Mouse (Mus musculus) liver, postnatal 0 days (tissue): ENCODE data around the gene Zc3h7b. TPM values are rescaled to one million over a fixed set of nuclear protein-coding genes. Genes with fewer than 3 reads are reported as not detected.
A peak's percentile ranks its signal among the peaks of the same experiment; 100 is the strongest.

Source experiments
- ATAC-seq: fragments of 200-750 bp; cut with Nextera tagmentation; 2 replicates; pipeline ENCODE4 v1.8.0; 2017; ENCODE audit warnings: mild to moderate bottlenecking, moderate library complexity
- DNase-seq: peaks from one replicate; pipeline ENCODE4 v3.0.0-alpha.2; 2016
- H3K27ac ChIP-seq: fragments of 300-500 bp; sonication (generic); 2 replicates; pipeline ENCODE4 v1.5.1; 2014; ENCODE audit warnings: antibody characterized with exemption, moderate library complexity, mild to moderate bottlenecking, low read depth
- H3K27me3 ChIP-seq: fragments of 300-500 bp; sonication (generic); 2 replicates; pipeline ENCODE4 v1.6.1; 2014; ENCODE audit warnings: low read length, control low read depth, mixed read lengths; ENCODE audit not compliant: insufficient read depth
- H3K36me3 ChIP-seq: fragments of 300-500 bp; sonication (generic); replicated peaks from 2 replicates; pipeline ENCODE4 v1.6.1; 2014; ENCODE audit warnings: mild to moderate bottlenecking, control low read depth, low read length, moderate library complexity, mixed read lengths; ENCODE audit not compliant: insufficient read depth
- H3K4me1 ChIP-seq: fragments of 300-500 bp; sonication (generic); 2 replicates; pipeline ENCODE4 v1.6.1; 2014; ENCODE audit warnings: antibody characterized with exemption, mild to moderate bottlenecking, control low read depth; ENCODE audit not compliant: insufficient read depth
- H3K4me2 ChIP-seq: fragments of 300-500 bp; sonication (generic); 2 replicates; pipeline ENCODE4 v1.6.1; 2014; ENCODE audit warnings: low read depth, mild to moderate bottlenecking, low read length, moderate library complexity, mixed read lengths
- H3K4me3 ChIP-seq: fragments of 300-500 bp; sonication (generic); 2 replicates; pipeline ENCODE4 v1.5.1; 2014; ENCODE audit warnings: low read depth, low read length
- H3K9ac ChIP-seq: fragments of 300-500 bp; sonication (generic); replicated peaks from 2 replicates; pipeline ENCODE4 v1.6.1; 2014; ENCODE audit warnings: mild to moderate bottlenecking, moderate library complexity
- H3K9me3 ChIP-seq: fragments of 300-500 bp; sonication (generic); 2 replicates; pipeline ENCODE4 v1.6.1; 2016; ENCODE audit warnings: mild to moderate bottlenecking, control low read depth, low read length, mixed read lengths
- CTCF ChIP-seq: sonication (generic); IDR thresholded peaks from 2 replicates; pipeline ENCODE4 v1.5.1; 2016; ENCODE audit warnings: antibody characterized with exemption, low read depth
- EP300 ChIP-seq: IDR thresholded peaks from 2 replicates; pipeline ENCODE4 v1.6.1; 2016; ENCODE audit warnings: antibody characterized with exemption, low read depth, mild to moderate bottlenecking
- WGBS: fragments of 180-500 bp; shearing (Covaris S2); extraction: QIAGEN DNeasy Blood & Tissue Kit; methylation state at CpG from one replicate; pipeline ENCODE4 v1.1.7; 2014; ENCODE audit not compliant: insufficient replicate concordance; 5-methylcytosine and 5-hydroxymethylcytosine counted together
- polyA plus RNA-seq: library from polyadenylated mRNA; unstranded; fragments of >200 nt; fragmentation: Nextera tagmentation; extraction: Ambion mirVana; gene quantifications from 2 replicates; pipeline ENCODE4 v1.2.1, GENCODE M21; 2015

The Zc3h7b gene
- polyA plus RNA-seq, 1 experiment from 2014 or later = 4.2 TPM

DNA sequence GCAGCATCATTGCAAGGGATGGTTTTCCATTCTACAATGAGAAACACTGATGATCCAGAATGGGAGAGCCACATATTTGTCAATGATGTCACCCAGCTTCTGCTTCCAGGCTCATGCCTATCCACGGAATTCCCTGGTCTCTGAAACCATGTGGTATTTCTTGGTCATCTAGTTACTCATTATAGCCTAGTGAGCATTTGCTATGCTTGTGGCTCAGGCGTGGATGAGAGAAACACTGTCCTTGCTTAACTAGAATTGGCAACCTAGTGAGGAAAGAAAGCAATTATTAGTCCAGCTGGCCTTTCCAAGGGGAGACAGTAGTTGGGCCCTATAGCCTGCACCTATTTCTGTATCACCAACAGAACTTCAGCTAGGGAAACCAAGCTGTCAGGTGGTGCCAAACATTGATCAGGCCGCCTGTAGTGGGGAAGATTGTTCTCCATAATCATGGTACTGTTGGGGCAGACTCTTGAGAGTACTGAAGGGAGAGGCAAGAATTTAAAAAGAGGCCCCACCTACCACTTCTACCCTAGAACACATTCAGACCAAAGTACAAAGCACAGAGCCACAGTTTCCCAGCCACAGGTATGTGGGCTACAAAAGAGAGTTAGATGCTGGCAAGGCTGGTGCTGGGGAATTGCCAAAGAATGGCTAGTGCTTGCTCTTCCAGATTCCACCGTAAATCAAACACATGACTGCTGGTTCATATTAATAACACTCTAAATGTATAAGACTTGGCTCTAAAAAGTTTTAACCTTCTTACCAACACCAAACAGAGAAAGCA, 62.0 kb downstream of the Zc3h7b start:
- WGBS = 77% methylated on average over 4 of the region's 4 CpGs
- DNase-seq = no peak
- Histone ChIP-seq H3K9me3 (no peaks in the 10 kb centered on the region), H3K4me1 (peaks cover 30% of the 10 kb centered on the region), H3K27ac (no peak overlapping the region), H3K4me3 (no peak overlapping the region), H3K4me2 (no peak overlapping the region), H3K27me3 (no peaks in the 10 kb centered on the region), H3K36me3 (no peaks in the 10 kb centered on the region), H3K9ac (no peak overlapping the region)
- ATAC-seq = no peak
- TF ChIP-seq CTCF = no peak
- no peak for TF ChIP-seq EP300

DNA sequence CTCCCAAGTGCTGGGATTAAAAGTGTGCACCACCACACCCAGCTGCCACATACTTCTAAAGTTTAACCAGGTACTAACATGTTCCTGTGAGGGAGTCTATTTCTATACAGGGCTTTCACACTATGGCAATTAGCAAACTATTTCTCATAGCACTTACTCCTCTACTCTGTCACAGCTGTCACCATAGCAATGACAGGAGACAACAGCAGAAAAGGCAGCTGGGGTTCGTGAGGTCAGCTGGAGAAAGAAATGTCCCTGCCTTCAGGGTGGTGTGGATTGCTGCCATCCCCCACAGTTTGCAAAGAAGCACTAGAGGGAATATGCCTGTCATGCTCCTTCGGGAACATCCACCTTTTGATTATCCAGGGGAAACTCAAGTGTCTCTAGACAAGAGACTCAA, 63.9 kb downstream of the Zc3h7b start:
- H3K27ac ChIP-seq = no peak overlapping the region
- H3K36me3 ChIP-seq = no peaks in the 10 kb centered on the region
- no peak for ATAC-seq
- TF ChIP-seq CTCF (no peak), EP300 (no peak)
- DNase-seq = no peak
- H3K4me2 ChIP-seq = no peak overlapping the region
- H3K9ac ChIP-seq = no peak overlapping the region
- no peaks in the 10 kb centered on the region for H3K9me3 ChIP-seq
- H3K4me1 ChIP-seq = peaks cover 29% of the 10 kb centered on the region
- no peak overlapping the region for H3K4me3 ChIP-seq
- no peaks in the 10 kb centered on the region for H3K27me3 ChIP-seq
- 66% methylated on average over 2 of the region's 2 CpGs for WGBS

DNA sequence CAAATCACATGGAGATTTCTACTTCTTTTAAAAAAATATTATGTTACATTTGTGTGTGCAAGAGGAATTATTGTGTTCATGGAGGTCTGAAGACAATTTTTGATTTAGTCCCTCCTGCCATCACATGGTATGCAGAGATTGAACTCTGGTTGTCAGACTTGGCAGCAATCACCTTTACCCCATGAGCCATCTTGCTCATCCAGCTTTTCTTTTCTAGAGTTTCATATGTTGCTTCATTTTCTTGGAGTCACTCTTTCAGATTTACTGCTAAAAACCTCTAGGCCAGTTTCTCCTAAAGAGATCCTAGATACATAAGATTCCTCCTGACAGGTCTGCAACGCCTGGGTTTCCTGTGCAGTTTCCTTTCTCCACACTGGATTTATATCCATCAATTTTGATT, 64.7 kb downstream of the Zc3h7b start:
- no peaks in the 10 kb centered on the region for H3K36me3 ChIP-seq
- peak overlapping the region; percentile 92 for H3K27ac ChIP-seq
- H3K27me3 ChIP-seq = no peaks in the 10 kb centered on the region
- peaks cover 29% of the 10 kb centered on the region for H3K4me1 ChIP-seq
- no peaks in the 10 kb centered on the region for H3K9me3 ChIP-seq
- H3K4me3 ChIP-seq = no peak overlapping the region
- ATAC-seq = no peak
- H3K4me2 ChIP-seq = peak overlapping the region; percentile 83
- WGBS = 25% methylated on average over 1 of the region's 1 CpGs
- DNase-seq = no peak
- H3K9ac ChIP-seq = peak overlapping the region; percentile 60; the same call in 1 of the 2 replicates
- TF ChIP-seq EP300 (no peak), CTCF (no peak)

DNA sequence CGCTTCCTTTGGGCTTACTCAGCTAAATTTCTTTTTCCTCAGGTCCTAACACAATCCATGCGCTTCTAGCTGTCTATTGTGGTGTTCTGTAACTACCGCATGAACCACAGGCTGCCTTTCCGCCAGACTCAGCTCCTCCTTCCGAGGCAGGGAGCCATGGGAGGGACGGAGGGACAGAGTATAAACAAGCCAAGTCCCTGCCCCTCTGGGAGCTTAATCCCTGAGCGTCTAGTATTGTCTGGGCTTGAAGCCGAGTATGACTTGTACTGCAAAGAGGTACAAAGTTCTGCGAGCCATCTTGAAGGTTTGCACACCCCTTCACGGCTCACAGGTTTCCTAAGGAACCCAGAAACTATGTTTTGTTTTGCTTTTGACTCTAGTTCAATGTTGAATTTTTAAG, 65.3 kb downstream of the Zc3h7b start:
- H3K36me3 ChIP-seq = no peaks in the 10 kb centered on the region; the same call in 1 of the 2 replicates
- no peak for TF ChIP-seq CTCF
- no peak; the same call in none of the 2 replicates for TF ChIP-seq EP300
- H3K27me3 ChIP-seq = no peaks in the 10 kb centered on the region
- peak overlapping the region; percentile 58 for H3K4me3 ChIP-seq
- DNase-seq (peak; percentile 76), ATAC-seq (peak; percentile 38)
- peaks cover 29% of the 10 kb centered on the region for H3K4me1 ChIP-seq
- H3K4me2 ChIP-seq = peak overlapping the region; percentile 83
- H3K27ac ChIP-seq = peak overlapping the region; percentile 92
- H3K9ac ChIP-seq = peak overlapping the region; percentile 60
- no peaks in the 10 kb centered on the region for H3K9me3 ChIP-seq
- WGBS = 1% methylated on average over 10 of the region's 10 CpGs

DNA sequence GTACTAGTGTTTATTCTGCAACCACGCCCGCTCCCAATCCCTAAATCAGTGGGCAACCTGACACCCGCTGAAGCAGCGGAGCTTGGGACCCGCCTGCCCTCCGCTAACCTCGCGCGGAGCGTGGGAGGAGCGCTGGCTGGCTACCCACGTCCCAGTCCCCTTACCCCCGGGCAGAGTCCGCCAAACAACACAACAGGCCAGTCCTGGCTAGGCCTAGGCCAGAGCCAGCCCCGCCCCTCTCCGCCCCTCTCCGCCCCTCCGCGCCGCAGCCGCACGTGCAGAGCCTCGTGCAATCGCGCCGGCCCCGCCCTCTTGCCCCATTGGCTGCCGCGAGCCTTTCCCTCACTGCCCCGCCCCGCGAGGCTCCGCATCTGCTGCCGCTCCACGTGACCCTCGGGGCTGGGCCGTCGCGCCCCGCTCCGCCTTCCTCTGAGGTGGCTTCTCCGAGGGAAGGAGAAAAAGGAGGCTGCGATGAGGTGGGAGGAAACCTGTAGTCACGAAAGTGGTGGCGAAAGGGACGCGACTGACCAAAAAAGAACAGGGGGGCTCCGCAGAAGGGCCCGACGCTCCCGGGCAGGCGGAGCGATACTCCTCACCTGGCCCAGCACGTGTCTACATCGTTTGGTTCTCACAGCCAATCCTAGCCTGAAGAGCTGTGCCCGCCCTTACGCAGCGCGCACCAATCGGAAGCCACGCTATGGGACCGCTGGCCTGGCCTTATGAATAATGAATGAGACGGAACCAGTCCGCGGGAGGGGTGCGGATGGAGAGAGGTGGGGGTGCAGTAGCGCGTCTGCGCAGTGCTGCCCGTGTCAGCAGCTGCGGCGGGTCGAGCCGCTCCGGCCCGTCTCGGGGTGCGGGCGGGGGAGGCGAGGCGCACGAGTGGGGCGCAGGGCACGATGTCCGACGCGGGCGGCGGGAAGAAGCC, 66.1 kb downstream of the Zc3h7b start:
- ATAC-seq (peak; percentile 91), DNase-seq (peak; percentile 99)

DNA sequence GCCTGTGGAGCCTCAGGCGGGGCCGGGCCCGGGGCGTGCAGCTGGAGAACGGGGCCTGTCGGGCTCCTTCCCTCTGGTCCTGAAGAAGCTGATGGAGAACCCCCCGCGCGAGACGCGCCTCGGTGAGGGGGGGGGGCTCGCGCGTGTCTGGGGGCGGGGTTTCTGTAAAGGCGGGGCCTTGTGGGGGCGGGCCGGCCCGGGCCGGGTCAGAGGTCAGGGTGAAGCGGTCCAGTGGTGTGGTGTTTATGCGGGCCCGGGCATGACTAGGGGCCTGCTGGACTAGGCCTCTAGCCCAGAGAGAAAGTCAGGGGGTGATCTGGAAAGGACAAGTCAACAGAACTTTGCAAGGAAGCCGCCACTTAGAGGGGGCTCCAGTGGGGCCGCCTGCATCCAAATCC, 66.7 kb downstream of the Zc3h7b start:
- no peaks in the 10 kb centered on the region for H3K9me3 ChIP-seq
- H3K9ac ChIP-seq = peak overlapping the region; percentile 67
- 4% methylated on average over 19 of the region's 26 CpGs for WGBS
- DNase-seq (peak; percentile 83), ATAC-seq (peak; percentile 43)
- no peaks in the 10 kb centered on the region for H3K27me3 ChIP-seq
- H3K4me2 ChIP-seq = peak overlapping the region; percentile 83
- H3K4me3 ChIP-seq = peak overlapping the region; percentile 58
- H3K4me1 ChIP-seq = peaks cover 29% of the 10 kb centered on the region
- H3K36me3 ChIP-seq = peaks cover 9% of the 10 kb centered on the region
- no peak for TF ChIP-seq CTCF
- no peak for TF ChIP-seq EP300
- H3K27ac ChIP-seq = peak overlapping the region; percentile 92

More for the DNA sequence above, 66.1 kb downstream of the Zc3h7b start:
- Histone ChIP-seq H3K27me3 (no peaks in the 10 kb centered on the region), H3K9ac (peak overlapping the region; percentile 67), H3K4me2 (peak overlapping the region; percentile 83), H3K27ac (peak overlapping the region; percentile 92), H3K36me3 (peaks cover 5% of the 10 kb centered on the region), H3K4me3 (peak overlapping the region; percentile 58), H3K4me1 (peaks cover 29% of the 10 kb centered on the region), H3K9me3 (no peaks in the 10 kb centered on the region)
- TF ChIP-seq EP300 (no peak; the same call in none of the 2 replicates), CTCF (no peak)
- under 1% methylated on average over 76 of the region's 89 CpGs for WGBS
